Mouse (Mus musculus) adrenal gland, adult 2 months (tissue): Measurements from ENCODE around the gene Wwox. TPM values are rescaled to one million over a fixed set of nuclear protein-coding genes. Genes with fewer than 3 reads are reported as not detected.
A peak's percentile ranks its signal among the peaks of the same experiment; 100 is the strongest.

ENCODE experiments used
- DNase-seq: peaks from one replicate; pipeline ENCODE4 v3.0.0; 2021
- polyA plus RNA-seq: library from polyadenylated mRNA; depleted of rRNA; stranded (reverse); fragments of >200 nt; gene quantifications from 2 replicates; pipeline ENCODE4 v1.2.3, GENCODE M21; 2012
- total RNA-seq, 2 experiments: library from RNA; stranded (reverse); gene quantifications; 2 replicates each; pipeline ENCODE4 v1.2.3; 2021

Gene Wwox
- total and polyA plus RNA-seq, 3 experiments, result 18.6 to 30.6 (median 24.5) TPM

DNA sequence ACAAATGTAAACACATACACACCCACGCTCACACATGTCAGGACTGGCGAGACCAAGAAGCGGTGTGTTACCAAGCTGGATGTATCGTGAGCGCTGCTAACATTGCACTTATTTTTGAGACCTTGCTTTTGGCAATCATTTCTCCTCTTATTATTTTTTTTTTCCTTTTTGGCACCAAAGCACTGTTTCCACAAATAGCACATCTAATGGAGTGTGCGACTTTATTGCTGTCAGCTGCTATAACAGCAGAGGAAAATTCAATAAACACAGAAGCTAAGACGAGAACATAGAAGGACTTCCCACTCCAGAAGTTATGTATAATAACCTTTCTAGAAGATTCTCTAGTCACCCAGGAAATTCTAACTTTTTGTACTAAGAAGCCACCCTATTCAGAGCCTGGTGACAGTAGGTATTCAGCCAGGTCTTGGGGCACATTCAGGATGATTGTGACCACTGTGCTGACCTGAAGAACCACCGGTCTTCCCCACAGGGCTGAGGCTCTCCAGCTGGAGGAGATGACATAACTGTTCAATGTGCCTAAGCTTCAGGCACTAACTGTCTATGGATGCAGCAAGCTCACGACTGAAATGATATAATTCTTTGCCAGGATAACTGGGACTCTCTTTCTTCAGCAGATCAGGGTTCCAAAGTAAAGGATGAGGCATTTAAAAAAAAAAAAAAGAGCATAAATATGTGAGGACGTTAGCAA lies 586.1 kb downstream of the Wwox start:
- DNase-seq, result no peak

DNA sequence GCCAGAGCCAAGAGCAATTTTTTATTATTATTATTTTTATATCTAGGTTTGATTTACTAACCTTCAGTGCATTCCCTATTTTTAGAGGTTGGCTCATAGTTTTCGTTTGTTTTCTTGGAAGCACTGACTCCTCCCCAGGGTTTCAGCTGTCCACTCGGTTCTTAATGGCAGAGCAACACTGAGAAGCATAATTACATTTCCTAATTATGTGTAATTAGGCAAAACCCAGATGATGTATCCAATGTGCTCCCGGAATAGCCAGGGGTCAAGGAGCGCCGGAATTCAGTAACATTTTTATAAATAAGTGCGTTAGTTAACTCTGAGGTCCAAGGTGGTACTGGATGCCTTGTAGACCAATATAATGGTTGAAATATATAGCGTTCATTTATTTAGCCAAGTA lies 586.7 kb downstream of the Wwox start:
- no peak for DNase-seq

DNA sequence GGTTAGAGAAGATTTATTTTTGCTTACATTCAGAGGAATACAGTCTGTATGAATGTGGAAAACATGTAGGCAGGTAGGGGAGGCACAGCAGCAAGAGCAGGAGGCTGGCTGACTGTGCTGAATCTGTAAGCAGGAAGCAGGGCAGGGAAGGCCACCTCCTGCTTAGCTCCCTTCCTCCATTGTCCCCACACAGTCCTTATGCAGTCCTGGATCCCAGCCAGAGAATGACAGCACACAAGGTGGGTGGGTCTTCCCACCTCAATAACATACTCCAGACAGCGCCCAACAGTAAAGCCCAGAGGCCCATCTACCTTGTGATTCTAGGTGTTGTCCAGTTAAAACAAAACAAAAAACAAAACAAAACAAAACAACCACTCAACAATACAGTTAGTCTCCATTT lies 593.7 kb downstream of the Wwox start:
- no peak for DNase-seq

DNA sequence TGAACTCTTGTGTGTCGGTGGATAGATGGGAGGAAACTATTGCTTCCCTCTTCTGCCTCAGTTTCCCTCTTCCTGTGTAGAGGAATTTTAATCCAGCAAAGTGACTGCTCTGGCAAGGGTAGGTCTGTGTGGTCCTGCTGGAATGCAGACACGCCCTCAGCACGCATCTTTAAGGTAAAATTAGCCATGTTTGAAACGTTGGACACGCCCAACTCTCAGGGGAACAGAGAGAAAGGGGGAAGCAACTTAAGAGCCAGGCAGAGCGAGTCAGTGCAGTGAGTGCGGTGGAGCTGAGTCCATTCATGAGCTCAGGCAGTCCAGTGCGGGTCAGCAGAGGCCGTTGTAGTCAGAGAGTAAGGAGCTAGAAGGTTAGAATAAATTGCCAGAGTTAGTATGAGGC lies 596.6 kb downstream of the Wwox start:
- no peak for DNase-seq

DNA sequence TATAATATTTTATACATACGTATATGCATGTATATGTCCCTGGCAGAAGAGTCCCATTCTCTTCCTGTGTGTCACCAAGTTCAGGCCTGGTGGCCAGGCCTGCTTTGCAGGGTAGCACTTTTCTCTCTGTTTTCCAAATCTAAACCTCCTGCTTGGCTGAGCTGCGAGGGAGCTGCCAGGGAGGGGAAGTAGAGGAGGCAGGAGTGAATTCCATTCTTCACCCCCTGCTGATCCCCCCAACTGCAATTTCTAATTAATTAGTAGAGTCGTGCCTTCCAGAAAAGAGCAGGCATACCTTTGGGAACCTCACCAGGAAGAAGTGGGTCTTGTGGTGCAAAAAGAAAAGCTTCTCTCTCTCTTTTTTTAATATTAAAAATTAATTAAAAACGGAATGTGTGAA lies 599.0 kb downstream of the Wwox start:
- no peak for DNase-seq

DNA sequence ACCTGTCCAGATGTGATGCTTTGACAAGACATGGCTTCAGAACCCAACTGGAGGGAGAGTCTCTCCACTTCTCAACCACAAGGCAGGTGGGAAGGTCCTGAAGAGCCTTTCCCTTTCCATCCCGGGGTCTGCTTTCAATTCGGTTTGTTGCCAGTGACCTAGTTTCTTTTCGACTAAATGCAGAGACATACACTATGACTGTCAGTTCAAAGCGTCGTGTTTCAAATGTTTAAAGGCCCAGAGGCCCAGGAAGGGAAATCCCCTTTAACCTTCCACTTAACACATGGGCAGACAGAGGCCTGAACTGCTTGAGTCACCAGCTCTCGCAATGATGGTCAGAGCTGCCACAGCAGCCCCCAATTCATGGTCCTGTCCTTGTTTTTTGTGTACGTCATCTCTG lies 606.3 kb downstream of the Wwox start:
- DNase-seq, result no peak

DNA sequence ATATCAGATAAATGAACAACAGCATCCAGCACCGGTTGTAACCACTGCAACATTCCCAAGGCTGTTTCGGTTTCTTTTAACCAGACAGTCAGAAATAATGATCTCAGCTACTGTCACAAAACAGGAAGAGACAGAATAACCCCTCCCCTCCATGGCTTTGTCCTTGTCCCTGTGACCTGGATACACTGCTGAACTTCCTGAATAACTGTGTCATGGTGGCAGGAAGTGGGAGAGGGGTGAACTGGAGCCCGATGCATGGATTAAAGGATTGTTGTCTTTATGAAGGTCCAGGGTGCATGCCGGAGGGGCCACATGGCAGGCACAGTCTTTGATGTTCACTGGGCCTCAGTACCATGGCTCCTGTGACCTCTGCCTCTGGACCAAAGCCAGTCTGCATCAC lies 607.0 kb downstream of the Wwox start:
- peak; percentile 47 for DNase-seq

DNA sequence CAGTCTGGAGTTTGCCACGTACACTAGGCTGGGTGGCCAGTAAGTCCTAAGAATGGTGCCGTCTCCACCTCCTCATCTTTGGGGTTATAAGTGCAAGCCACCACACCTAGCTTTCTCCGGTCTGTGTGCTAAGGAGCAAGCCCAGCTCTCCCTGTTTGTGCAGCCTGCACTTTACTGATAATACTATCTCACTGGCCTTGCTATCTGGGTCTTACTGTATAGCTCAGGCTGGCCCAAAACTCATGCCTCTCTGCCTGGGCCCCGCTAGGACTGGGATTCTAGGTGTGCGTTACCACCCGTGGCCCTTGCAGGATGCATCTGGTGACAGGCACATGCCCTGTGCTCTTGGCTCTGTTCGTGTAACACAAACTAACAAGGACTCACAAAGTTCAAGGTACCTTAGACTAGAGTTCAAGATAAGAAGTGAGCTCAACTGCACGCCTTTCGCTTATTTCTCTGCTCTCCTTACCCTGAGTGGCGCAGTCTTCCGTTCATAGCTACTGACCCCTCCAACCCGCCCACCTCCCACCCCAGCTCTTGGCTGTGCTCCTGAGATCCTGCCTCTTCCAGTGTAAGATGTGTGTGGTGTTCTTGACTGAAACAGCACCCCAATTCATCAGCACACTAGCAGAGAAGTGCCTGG lies 618.9 kb downstream of the Wwox start:
- peak; percentile 32 for DNase-seq

DNA sequence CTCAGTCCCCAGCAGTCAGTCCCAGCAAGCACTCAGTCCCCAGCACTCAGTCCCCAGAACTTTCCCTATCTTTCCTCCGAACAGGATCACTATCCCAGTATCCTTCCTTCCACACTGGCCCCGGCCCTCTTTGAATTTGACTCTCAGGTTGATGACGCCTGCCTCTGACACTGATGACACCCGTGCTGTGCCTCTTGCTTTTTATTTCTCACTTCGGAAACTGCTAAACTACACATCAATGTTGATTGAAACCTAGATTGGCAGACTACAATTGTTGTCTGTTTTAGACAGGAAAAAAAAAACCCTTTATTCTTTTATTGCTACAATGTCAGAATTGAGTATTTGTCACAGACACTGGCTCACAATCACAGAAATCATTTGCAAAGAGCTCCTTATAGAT lies 624.2 kb downstream of the Wwox start:
- no peak for DNase-seq

DNA sequence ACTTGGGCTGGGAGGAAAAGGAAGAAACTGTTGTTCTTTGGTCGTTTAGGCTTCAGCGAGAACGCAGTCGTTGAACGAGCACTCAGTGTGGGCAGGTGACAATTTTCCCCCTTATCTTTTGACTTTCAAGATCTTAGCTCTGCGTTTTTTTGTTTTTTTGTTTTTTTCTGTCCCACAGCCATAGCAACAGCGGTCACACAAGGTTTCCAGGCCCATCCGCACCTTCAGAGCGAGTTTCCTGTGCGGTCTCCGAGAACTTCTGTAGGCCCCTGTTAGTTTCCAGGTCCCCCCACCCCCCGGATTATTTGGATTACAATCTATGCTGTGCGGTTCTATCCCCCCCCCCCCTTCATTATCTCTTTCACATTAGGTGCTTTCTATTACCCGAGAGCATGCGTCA lies 625.2 kb downstream of the Wwox start:
- no peak for DNase-seq

DNA sequence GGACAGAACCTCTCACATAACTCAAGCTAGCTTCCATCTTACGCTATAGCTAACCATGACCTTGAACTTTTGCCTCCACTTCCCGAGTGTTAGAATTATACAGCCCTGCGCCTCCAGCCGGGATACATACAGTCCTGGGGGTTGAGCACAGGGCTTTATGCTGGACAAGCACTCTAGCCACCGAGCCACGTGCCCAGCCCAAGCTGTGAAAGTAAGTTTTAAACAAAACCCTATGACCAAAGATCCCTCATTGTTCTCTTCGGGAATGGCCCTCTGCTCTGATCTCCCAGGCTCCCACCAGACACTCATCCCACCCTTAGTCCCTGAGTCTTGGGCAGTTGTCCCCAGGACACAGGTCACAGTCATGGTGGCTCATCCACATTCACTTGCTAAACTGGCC lies 625.9 kb downstream of the Wwox start:
- DNase-seq, result no peak

DNA sequence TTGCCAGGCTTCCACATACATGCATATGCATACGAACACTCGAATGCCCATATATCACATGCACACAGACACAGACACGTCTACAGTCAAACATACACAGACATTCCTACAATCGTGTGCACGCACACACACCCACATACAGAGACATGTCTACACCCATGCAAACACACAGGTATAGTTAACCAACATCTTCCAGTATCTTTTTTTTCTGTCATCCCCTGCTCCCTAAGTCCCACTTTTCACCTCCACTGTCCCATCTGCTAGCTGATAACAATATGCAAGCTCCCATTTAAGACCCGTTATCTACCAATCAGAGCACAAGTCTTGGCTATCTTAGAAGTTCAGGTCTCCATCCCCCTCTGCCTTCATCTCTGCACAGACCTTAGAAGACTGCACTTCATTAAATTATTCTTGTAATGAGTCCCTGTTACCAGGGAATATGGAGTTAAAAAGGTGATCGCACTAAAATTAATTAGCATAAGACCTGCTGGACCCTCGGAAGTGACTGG lies 627.1 kb downstream of the Wwox start:
- no peak for DNase-seq

DNA sequence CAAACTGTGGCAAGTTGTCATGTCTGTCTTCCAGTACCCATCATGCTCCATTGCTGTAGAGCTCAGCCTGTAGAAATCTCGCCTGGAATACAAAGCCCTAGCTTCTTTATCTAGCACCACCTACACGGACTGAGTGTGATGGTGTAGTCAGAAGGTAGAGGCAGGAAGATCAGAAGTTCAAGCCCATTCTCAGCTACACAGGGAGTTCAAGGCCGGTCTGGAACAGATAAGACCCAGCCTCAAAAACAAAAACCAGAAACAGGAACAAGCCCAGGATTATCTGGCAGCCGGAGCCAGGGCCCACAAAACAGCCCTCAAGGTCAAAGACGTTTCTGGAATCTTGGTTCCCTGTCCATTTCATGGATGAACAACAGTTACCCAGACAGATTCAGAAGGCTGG lies 629.3 kb downstream of the Wwox start:
- DNase-seq, result no peak

DNA sequence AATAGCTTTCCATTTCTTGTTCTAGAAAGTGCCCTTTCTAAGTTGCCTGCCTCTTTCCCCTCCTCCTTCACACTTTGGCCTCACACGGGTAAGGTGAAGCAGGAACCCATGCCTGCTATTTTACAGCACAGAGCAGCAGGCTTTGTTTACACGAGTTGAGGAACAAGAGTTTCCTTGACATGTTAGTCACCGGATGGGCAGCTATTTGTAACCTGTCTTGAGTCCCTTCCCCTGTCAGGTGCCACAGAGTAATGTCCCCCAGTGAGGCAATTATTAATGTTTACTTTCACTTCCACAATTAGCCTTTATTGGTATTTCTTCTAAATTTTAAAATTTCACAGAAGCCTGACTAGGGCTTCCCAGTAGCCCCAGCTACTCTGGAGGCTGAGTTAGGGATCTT lies 630.8 kb downstream of the Wwox start:
- DNase-seq, result no peak

DNA sequence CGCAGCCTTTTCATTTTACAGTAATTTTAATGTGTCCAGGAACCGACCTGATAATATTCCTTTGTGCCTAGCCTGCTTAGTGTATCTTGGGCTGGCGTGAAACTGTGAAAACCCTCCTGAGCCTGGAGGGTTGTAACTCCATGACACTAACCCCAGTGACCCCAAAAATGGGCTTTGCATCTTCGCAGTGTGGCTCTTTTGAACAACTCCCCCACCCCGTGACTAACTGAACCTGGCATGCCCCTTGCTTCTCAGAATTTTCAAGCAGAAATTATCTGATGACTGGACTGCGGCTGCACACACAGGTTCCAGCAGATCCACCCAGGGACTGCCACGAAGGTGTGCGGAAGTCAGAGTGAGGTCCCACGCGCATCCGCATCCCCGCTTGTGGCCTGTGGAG lies 631.8 kb downstream of the Wwox start:
- no peak for DNase-seq

DNA sequence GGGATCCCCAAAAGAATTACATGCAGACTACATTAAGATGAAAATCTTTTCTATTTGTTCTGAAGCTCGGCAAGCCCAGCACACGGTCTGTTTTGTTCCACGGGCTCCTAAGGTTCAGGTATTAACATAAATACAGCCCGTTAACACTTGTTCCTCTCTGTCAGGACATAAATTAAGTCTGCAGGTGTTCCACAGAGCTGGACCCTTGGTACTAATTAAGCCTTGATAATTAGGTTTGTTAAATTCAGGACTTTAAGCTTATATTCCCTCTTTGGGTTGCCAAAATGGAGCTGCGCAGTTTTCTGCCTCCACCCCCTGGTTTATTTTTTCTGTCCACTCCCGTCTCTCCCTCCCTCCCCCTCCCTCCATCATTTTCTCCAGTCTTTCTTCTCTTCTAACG lies 638.8 kb downstream of the Wwox start:
- DNase-seq, result no peak

DNA sequence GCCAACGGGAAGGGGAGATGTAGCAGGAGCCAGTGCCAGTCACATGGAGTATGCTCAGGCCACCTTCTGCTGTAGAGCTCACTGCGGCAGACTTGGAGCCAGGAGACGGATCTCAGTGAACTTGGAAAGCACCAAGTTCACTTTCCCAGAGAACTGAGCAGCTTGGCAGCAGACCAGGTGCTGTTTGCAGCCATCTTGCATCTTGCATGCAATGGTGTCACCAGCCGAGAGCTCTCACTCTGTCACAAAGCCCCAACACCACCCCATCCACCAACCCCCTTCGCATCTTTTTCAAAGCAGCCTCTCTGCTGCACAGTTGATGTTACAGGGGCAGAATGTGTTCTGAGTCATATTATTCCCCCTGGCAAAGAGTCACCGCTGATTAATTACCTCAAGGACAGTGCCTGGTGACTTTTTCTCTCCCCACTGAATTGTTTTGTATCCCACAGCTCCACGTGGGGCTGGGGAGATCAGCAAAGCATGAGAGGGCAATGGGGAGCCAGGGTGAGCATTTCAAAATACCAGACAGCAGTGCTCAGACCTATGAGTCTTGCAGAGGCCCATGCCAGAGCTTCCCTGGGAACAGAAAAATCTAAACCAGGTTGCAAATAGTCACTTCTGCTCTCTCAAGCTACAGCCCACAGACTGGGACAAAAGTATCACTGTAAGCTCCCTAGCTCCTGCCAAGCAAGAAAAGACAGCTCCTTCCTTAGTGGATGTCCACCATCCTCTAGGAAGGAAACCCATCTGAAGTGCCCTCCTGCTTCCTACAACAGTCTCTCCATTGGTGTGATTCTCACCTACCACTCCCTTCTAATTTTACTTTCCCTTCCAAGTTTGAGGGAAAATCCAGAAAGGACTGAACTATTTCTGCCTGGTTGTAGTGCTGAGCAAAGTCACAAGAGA lies 642.1 kb downstream of the Wwox start:
- DNase-seq, result peak; percentile 87

DNA sequence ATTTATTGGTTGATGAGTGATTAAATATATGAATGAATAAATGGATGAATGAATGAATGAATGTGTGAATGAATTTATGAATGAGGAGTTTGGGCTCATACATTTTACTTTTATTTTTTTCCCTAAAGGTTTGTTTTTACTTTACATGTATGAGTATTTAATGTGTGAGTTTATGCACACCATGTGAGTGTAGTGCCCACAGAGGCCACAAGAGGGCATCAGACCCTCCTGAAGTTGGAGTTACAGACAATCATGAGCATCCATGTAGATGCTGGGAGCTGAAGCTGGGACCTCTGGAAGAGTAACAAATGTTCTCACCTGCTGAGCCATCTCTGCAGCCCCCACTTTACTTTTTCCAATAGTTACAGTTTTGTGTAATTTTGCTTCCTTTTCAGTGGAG lies 648.7 kb downstream of the Wwox start:
- DNase-seq, result no peak

DNA sequence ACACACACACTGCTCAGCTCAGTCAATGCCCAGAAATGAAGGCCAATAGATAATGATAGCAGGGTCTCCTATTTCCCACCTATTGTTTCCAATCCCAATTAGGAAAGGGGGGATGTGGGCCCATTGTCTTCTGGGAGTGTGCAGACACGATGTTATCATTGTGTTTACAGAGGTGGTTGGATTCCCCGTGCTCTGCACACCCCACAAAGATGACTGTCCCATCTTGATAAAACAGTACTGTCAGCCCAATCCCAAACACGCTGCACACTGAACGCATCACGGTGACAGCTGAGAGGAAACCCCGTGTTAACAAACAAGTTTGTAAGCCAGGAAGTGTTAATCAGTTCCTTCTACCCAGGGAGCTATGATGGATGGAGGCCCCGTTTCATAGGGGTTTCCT lies 650.3 kb downstream of the Wwox start:
- no peak for DNase-seq

DNA sequence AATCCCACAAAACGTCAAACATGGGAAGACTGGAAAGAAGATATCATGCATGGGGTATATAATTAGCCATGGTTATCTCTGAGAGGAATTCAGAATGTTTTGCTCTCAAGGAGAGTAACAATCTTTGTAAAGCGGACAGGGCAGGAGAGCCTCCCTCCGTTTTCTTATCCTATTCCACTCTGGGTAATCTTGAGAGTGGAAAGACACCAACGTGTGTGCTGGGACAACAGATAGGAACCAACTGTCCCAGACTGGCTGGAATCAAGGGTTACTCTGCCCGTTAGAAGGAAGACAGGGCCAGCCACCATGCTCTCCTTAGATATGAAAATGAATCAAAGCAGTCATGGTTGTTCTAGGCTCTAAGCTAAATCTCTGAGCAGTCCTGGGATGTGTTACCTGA lies 650.7 kb downstream of the Wwox start:
- DNase-seq, result no peak

DNA sequence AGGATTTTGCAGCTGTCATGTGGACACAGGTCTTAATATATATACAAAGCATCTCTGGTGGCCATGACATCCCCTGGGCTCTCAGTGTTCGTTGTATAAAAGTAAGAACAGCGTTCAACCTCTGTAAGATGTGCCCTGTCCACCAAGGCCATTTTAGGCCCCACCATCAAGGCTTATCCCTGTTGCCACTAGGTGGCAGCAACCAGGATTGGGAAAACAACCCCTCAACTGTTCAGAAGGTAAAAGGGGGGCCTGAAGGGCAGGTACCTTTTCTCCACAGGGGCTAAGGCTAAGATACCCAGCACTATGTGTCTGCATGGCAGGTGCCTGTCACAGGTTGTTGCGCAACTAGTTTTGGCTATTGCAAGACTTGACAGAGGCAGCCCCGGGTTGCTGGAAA lies 656.1 kb downstream of the Wwox start:
- peak; percentile 41 for DNase-seq

DNA sequence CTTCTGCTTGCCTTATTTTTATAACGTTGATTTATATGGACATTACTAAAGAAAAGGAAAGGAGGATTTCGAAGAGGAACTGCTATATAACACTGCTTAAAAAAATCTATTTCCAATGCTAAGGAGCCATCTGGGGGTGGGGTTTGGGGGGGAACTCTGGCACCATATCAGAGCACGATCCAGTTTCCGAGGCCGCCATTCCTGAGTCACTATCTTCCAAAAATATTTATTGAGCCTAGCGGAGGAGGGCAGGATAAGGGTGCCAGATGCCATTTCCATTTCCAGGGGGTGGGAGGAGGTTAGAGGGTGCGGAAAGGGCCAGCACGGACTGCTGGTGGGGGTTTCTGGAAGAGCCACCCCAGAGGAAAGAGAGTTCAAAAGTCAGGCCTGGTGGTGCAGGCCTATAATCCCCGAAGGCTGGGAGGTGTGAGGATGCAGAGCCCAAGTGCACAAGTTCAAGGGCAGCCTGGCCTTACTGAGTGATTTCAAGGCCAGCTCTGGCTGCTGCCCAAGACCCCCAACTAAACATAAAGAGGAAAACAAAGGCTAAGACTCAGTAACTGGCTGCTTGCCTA lies 658.6 kb downstream of the Wwox start:
- peak; percentile 25 for DNase-seq

DNA sequence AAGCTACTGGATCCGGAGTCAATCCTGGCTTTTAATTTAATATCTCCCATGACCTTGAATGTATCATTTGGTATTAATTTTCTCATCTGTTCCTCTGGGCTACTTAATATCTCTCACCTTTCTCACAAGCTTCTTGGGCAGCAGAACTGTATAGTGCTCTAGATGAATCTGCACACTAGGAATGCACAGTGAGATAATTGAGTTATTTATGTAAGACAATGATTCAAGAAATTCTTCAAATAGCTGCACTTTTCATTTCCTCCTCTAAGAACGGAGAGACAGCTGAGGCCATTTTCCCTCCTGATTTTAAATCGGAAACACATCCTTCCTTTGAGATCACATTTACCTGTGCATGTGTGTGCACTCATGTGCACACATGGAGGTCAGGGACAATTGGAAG lies 669.9 kb downstream of the Wwox start:
- no peak for DNase-seq
